Mouse (Mus musculus) forebrain, embryonic 10.5 days (tissue): Measurements from ENCODE around the gene Sfr1. TPM values are rescaled to one million over a fixed set of nuclear protein-coding genes. Genes with fewer than 3 reads are reported as not detected.

Source experiments
- DNase-seq: peaks from one replicate; pipeline ENCODE4 v3.0.0-alpha.2; 2017; ENCODE audit warnings: low spot score; ENCODE audit errors: extremely low spot score
- H3K27ac ChIP-seq: fragments of 300-500 bp; sonication (generic); 2 replicates; pipeline ENCODE4 v1.5.1; 2016; ENCODE audit warnings: mild to moderate bottlenecking
- H3K27me3 ChIP-seq: fragments of 300-500 bp; sonication (generic); 2 replicates; pipeline ENCODE4 v1.6.1; 2016; ENCODE audit warnings: mild to moderate bottlenecking; ENCODE audit not compliant: poor library complexity, severe bottlenecking
- H3K36me3 ChIP-seq: fragments of 300-500 bp; sonication (generic); replicated peaks from 2 replicates; pipeline ENCODE4 v1.6.1; 2016; ENCODE audit warnings: mild to moderate bottlenecking, moderate library complexity
- H3K4me1 ChIP-seq: fragments of 300-500 bp; sonication (generic); 2 replicates; pipeline ENCODE4 v1.6.1; 2016
- H3K4me3 ChIP-seq: fragments of 300-500 bp; sonication (generic); 2 replicates; pipeline ENCODE4 v1.5.1; 2016; ENCODE audit warnings: mild to moderate bottlenecking, moderate library complexity
- H3K9me3 ChIP-seq: fragments of 300-500 bp; sonication (generic); 2 replicates; pipeline ENCODE4 v1.6.1; 2016; ENCODE audit warnings: mild to moderate bottlenecking, moderate library complexity
- WGBS: fragments of 180-500 bp; shearing (Covaris S2); methylation state at CpG from one replicate; pipeline ENCODE4 v1.1.7; 2016; 5-methylcytosine and 5-hydroxymethylcytosine counted together
- polyA plus RNA-seq: library from polyadenylated mRNA; unstranded; fragments of >200 nt; fragmentation: Nextera tagmentation; extraction: Ambion mirVana; gene quantifications from 2 replicates; pipeline ENCODE4 v1.2.1, GENCODE M21; 2016

Sfr1 gene
- polyA plus RNA-seq, 1 experiment from 2014 or later, result 290 TPM

GRCm38 (mm10) chr19:47716144-47716543 is 15.3 kb upstream of the Sfr1 start:
- Histone ChIP-seq H3K4me3 (no peak overlapping the region), H3K9me3 (peaks cover 4% of the 10 kb centered on the region; the same call in 1 of the 2 replicates), H3K4me1 (no peaks in the 10 kb centered on the region), H3K27me3 (no peaks in the 10 kb centered on the region), H3K36me3 (no peaks in the 10 kb centered on the region), H3K27ac (no peak overlapping the region)
- 62% methylated on average over 2 of the region's 2 CpGs for WGBS
- DNase-seq, result no peak

DNA sequence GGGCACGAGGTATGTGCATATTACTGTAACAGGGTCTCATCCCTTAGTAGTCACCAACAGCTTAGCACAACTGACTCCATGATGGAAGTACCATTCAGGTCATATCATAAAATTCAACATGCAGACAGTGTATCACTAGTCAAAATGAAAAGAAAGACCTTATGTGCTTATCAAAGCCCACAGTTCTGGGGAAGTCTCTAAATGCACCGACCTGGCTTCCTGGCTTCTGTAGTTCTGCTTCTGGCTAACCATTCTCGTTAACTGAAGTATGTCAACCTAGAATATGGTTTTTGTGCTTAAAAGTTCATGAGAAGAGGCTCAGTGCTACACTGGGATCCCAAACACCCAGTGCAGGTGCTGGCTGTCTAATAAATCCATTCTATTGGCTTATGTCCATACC is 12.3 kb upstream of the Sfr1 start:
- no peaks in the 10 kb centered on the region for H3K36me3 ChIP-seq
- no peak overlapping the region for H3K4me3 ChIP-seq
- H3K27ac ChIP-seq, result no peak overlapping the region
- no peak for DNase-seq
- no peaks in the 10 kb centered on the region for H3K27me3 ChIP-seq
- no peaks in the 10 kb centered on the region for H3K4me1 ChIP-seq
- 90% methylated on average over 3 of the region's 3 CpGs for WGBS
- peaks cover 4% of the 10 kb centered on the region; the same call in 1 of the 2 replicates for H3K9me3 ChIP-seq

GRCm38 (mm10) chr19:47722471-47722870 is 9.0 kb upstream of the Sfr1 start:
- Histone ChIP-seq H3K4me3 (no peak overlapping the region), H3K27me3 (no peaks in the 10 kb centered on the region), H3K27ac (no peak overlapping the region), H3K36me3 (no peaks in the 10 kb centered on the region), H3K4me1 (no peaks in the 10 kb centered on the region), H3K9me3 (no peaks in the 10 kb centered on the region)
- 90% methylated on average over 6 of the region's 6 CpGs for WGBS
- DNase-seq, result no peak

DNA sequence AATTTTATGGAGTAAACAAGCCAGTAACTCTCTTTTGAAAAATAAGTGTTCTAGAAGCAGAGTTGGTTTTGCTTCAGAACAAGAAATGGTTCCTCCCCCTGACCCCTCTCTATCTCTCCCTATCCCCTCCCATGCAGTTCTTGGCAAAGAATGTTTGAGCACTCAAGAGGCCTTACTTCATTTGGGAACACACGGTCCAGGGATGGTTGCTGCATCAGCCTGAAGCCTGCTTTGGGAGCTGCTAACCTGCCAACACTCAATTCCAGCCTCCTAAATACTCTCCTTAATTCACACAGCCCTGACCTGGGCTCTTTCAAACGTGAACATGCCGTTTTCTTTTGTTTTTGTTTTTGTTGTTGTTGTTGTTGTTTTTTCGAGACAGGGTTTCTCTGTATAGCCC is 6.6 kb upstream of the Sfr1 start:
- 83% methylated on average over 4 of the region's 4 CpGs for WGBS
- no peaks in the 10 kb centered on the region for H3K9me3 ChIP-seq
- H3K36me3 ChIP-seq, result no peaks in the 10 kb centered on the region
- no peak overlapping the region for H3K4me3 ChIP-seq
- H3K4me1 ChIP-seq, result peaks cover 4% of the 10 kb centered on the region
- no peak overlapping the region for H3K27ac ChIP-seq
- H3K27me3 ChIP-seq, result no peaks in the 10 kb centered on the region
- DNase-seq, result no peak

- no peak overlapping the region for H3K4me3 ChIP-seq
- no peak overlapping the region for H3K27ac ChIP-seq
- no peaks in the 10 kb centered on the region for H3K36me3 ChIP-seq
- peaks cover 12% of the 10 kb centered on the region for H3K4me1 ChIP-seq
- H3K9me3 ChIP-seq, result no peaks in the 10 kb centered on the region
- H3K27me3 ChIP-seq, result no peaks in the 10 kb centered on the region
- WGBS, result 85% methylated on average over 7 of the region's 7 CpGs
- no peak for DNase-seq
Measured at GRCm38 (mm10) chr19:47725643-47726140, 5.8 kb upstream of the Sfr1 start.

DNA sequence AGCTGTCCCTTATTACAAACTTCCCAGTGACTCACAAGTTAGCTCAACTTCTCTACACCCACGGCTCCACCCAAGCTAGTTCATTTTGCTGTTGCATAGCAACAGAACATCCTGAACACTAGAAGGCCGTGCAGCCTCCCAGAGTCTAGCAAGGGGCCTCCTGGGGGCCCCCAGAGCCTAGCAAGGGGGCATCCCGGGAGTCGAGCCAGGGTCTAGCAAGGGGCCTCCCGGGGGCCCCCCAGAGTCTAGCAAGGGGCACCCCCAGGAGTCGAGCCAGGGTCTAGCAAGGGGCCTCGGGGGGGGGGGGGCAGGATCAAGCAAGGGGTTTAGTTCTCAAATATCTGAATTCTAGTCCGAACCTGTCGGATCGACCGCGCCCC is 801 bp upstream of the Sfr1 start:
- WGBS, result 1% methylated on average over 12 of the region's 12 CpGs
- DNase-seq, result peak; percentile 78
- peaks cover 23% of the 10 kb centered on the region for H3K4me1 ChIP-seq

GRCm38 (mm10) chr19:47731931-47732330 is 449 bp downstream of the Sfr1 start:
- Histone ChIP-seq H3K4me3 (peak overlapping the region; percentile 60), H3K9me3 (no peaks in the 10 kb centered on the region), H3K27me3 (no peaks in the 10 kb centered on the region), H3K27ac (peak overlapping the region; percentile 97), H3K4me1 (peaks cover 23% of the 10 kb centered on the region), H3K36me3 (peaks cover 45% of the 10 kb centered on the region)
- peak; percentile 69 for DNase-seq
- 4% methylated on average over 15 of the region's 15 CpGs for WGBS

More for the DNA sequence above, 801 bp upstream of the Sfr1 start:
- H3K27ac ChIP-seq, result peak overlapping the region; percentile 97
- H3K36me3 ChIP-seq, result peaks cover 33% of the 10 kb centered on the region
- H3K4me3 ChIP-seq, result peak overlapping the region; percentile 60
- H3K27me3 ChIP-seq, result no peaks in the 10 kb centered on the region
- no peaks in the 10 kb centered on the region for H3K9me3 ChIP-seq

GRCm38 (mm10) chr19:47747072-47747471 is 15.6 kb downstream of the Sfr1 start:
- no peaks in the 10 kb centered on the region for H3K36me3 ChIP-seq

DNA sequence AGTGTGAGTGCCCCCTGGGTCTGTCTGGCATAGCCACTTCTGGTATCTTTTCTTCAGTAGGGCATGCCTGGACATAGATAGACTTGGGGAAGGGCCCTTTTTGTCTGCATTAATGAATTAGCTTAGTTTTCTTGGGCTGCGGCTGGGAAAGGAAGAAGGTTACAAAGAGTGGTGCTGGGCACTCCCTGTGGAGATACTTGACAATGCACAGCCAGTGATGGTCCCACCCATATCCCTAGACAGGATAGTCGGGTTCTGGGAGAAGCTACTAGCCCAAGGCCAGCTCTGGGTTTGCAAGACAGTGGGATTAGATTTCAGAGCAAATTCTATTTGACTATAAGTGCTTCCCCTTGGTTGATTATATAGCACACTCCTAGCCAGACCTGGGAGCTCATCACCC is 17.5 kb downstream of the Sfr1 start:
- DNase-seq, result no peak
- Histone ChIP-seq H3K27me3 (no peaks in the 10 kb centered on the region), H3K4me3 (no peak overlapping the region), H3K9me3 (no peaks in the 10 kb centered on the region), H3K4me1 (peaks cover 15% of the 10 kb centered on the region), H3K36me3 (no peaks in the 10 kb centered on the region), H3K27ac (no peak overlapping the region)
- 76% methylated on average over 2 of the region's 2 CpGs for WGBS

More at GRCm38 (mm10) chr19:47747072-47747471, 15.6 kb downstream of the Sfr1 start:
- DNase-seq, result no peak
- Histone ChIP-seq H3K4me3 (no peak overlapping the region), H3K27ac (no peak overlapping the region), H3K9me3 (no peaks in the 10 kb centered on the region), H3K4me1 (peaks cover 15% of the 10 kb centered on the region), H3K27me3 (no peaks in the 10 kb centered on the region)
- 97% methylated on average over 2 of the region's 2 CpGs for WGBS

DNA sequence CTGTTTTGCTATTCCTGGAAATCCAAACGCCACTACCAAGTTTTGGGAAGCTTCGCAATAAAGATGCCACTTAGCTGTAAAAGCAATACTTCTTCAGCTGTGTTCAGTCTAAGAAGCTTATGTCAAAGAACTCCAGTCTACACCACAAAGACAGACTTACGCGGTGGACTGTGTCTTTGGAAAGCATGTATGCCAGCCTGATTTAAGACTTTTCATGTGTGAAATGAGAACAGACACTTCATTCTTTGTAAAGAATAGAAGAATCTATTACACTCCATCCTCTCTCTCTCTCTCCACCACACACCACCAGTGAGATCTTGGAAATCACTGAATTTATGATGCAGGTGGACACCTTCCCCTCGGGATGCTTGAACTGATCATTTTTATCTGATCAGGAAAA is 18.9 kb downstream of the Sfr1 start:
- Histone ChIP-seq H3K36me3 (no peaks in the 10 kb centered on the region), H3K4me1 (peaks cover 15% of the 10 kb centered on the region), H3K4me3 (no peak overlapping the region), H3K27ac (no peak overlapping the region), H3K9me3 (no peaks in the 10 kb centered on the region), H3K27me3 (no peaks in the 10 kb centered on the region)
- WGBS, result 54% methylated on average over 5 of the region's 5 CpGs
- DNase-seq, result no peak

DNA sequence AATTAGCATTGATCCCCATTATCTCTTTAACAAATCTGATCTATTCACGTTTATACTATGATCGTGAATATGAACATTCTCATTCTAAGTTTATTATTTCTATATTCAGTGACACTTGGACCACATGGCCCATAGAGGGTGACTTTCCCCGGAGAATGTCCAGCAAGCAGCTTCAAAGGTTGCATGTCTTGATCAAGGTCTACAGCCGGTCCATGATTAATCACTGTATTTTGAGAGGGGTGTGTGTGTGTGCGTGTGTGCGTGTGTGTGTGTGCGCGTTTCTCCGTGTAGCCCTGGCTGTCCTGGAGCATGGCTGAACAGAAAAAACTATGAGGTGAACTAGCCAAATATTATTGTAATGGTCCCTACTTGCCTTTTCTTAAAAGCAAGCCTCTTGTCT is 21.0 kb downstream of the Sfr1 start:
- Histone ChIP-seq H3K9me3 (no peaks in the 10 kb centered on the region), H3K27me3 (no peaks in the 10 kb centered on the region), H3K4me3 (no peak overlapping the region), H3K27ac (no peak overlapping the region), H3K36me3 (no peaks in the 10 kb centered on the region), H3K4me1 (peaks cover 15% of the 10 kb centered on the region)
- DNase-seq, result no peak
- WGBS, result 94% methylated on average over 9 of the region's 9 CpGs

DNA sequence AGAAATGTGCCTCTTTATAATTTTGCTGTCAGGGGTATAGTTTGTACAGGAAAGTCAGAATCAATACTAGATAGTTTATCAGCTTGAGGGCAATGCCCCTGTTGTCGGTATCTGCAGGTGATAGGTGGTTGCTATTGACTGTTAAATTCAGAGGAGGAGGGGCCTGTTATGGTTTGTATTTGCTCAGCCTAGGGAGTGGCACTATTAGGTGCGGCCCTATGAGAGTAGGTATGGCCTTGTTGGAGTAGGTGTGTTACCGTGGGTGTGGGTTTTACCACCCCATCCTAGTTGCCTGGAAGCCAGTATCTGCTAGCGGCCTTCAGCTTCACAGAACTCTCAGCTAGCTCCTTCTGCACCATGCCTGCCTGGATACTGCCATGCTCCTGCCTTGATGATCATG is 22.4 kb downstream of the Sfr1 start:
- H3K27me3 ChIP-seq, result no peaks in the 10 kb centered on the region
- no peak overlapping the region for H3K4me3 ChIP-seq
- H3K9me3 ChIP-seq, result no peaks in the 10 kb centered on the region
- 90% methylated on average over 4 of the region's 4 CpGs for WGBS
- no peak overlapping the region for H3K27ac ChIP-seq
- no peak for DNase-seq
- H3K4me1 ChIP-seq, result peaks cover 15% of the 10 kb centered on the region
- no peaks in the 10 kb centered on the region for H3K36me3 ChIP-seq

DNA sequence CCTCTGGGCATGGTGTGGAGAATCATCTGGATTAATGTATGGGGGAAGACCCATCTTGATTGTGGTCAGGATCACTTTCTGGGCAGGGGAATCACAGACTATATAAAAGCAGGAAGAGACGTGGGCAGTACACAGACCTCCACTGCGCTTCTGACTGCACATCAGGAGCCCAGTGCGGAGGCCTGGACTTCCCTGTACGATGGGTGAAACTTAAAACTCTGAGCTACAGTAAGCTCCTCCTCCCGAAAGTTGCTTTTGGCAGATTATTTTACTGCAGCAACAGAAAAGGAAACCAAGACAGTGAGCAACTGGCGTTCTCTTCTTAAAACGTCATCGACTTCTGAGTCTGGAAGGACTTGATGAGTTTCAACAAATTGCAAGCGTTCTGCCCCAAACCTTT is 23.4 kb downstream of the Sfr1 start:
- 95% methylated on average over 9 of the region's 9 CpGs for WGBS
- DNase-seq, result no peak

DNA sequence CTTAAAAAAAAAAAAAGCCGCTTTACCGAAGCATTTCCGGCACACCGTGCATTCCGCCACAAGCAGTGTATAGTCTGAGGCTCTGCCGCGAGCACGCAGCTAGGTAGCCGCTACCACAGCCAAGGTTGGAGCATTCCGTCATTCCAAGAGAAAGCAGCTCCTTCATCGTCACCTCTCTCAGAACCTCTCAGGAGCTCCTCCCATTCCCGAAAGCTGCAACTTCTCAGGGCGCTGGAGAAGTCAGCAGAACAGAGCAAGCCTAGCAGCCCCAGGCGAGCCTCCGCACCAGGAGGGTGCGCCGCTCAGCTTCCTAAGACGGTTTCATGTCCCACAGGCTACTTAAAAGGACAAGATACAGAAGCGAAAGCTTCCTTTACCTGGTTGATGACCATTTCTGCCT is 24.1 kb downstream of the Sfr1 start:
- no peaks in the 10 kb centered on the region for H3K9me3 ChIP-seq
- H3K27ac ChIP-seq, result no peak overlapping the region
- WGBS, result 74% methylated on average over 19 of the region's 19 CpGs
- H3K4me1 ChIP-seq, result peaks cover 3% of the 10 kb centered on the region
- no peak overlapping the region for H3K4me3 ChIP-seq
- H3K36me3 ChIP-seq, result no peaks in the 10 kb centered on the region
- DNase-seq, result no peak
- no peaks in the 10 kb centered on the region for H3K27me3 ChIP-seq

More for the DNA sequence above, 23.4 kb downstream of the Sfr1 start:
- Histone ChIP-seq H3K4me3 (no peak overlapping the region), H3K27ac (no peak overlapping the region), H3K27me3 (no peaks in the 10 kb centered on the region), H3K36me3 (no peaks in the 10 kb centered on the region), H3K4me1 (peaks cover 9% of the 10 kb centered on the region), H3K9me3 (no peaks in the 10 kb centered on the region)
